Mouse (Mus musculus) CH12.LX (cell line): Measurements from ENCODE around the gene Eps8. TPM values are rescaled to one million over a fixed set of nuclear protein-coding genes. Genes with fewer than 3 reads are reported as not detected.

Source experiments
- DNase-seq: peaks from one replicate; pipeline ENCODE4 v3.0.0-alpha.2; 2013; ENCODE audit errors: extremely low read depth
- H3K27ac ChIP-seq: 2 replicates; pipeline ENCODE4 v1.5.1; 2012; ENCODE audit warnings: low read depth, mild to moderate bottlenecking, control low read depth, moderate library complexity; ENCODE audit not compliant: insufficient read depth
- H3K27me3 ChIP-seq: replicated peaks from 2 replicates; pipeline ENCODE3; 2012; ENCODE audit warnings: inconsistent platforms
- H3K36me3 ChIP-seq, 2 experiments: replicated peaks in 1 of 2; 2 replicates each; pipeline versions ENCODE3 to v1.6.1; 2012; ENCODE audit warnings: inconsistent platforms in 1 of 2, low read length in 1 of 2, mild to moderate bottlenecking in 1 of 2, mixed read lengths in 1 of 2, moderate library complexity in 1 of 2; ENCODE audit not compliant: control insufficient read depth in 1 of 2, insufficient read depth in 1 of 2
- H3K4me1 ChIP-seq, 2 experiments: 2 replicates each; pipeline ENCODE4 v1.6.1; 2012; ENCODE audit warnings: inconsistent platforms in 1 of 2, moderate library complexity in 1 of 2; ENCODE audit not compliant: insufficient read depth in 2 of 2, control insufficient read depth in 1 of 2
- H3K4me2 ChIP-seq: 2 replicates; pipeline ENCODE4 v1.6.1; 2012; ENCODE audit warnings: low read depth, mild to moderate bottlenecking, control low read depth; ENCODE audit not compliant: poor library complexity, insufficient read depth, severe bottlenecking
- H3K4me3 ChIP-seq, 3 experiments: fragments of 150-350 bp in 1 of 3; sonication (generic) in 1 of 3; replicated peaks in 1 of 3; 2 replicates each; pipeline versions ENCODE3 to v1.5.1; 2011 to 2012; ENCODE audit warnings: low read depth in 2 of 3, low read length in 2 of 3, mild to moderate bottlenecking in 2 of 3, moderate library complexity in 2 of 3, control low read depth in 1 of 3, improper control_type of control experiment in 1 of 3, inconsistent platforms in 1 of 3, mixed read lengths in 1 of 3; ENCODE audit not compliant: poor library complexity in 1 of 3
- H3K79me2 ChIP-seq: replicated peaks from 2 replicates; pipeline ENCODE4 v1.6.1; 2012; ENCODE audit warnings: mild to moderate bottlenecking, moderate library complexity; ENCODE audit not compliant: control insufficient read depth, poor library complexity, insufficient read depth, severe bottlenecking; ENCODE audit errors: extremely low read depth
- H3K9ac ChIP-seq: 2 replicates; pipeline ENCODE4 v1.6.1; 2012; ENCODE audit warnings: low read depth, mild to moderate bottlenecking, control low read depth, moderate library complexity; ENCODE audit not compliant: insufficient read depth
- H3K9me3 ChIP-seq: replicated peaks from 2 replicates; pipeline ENCODE3; 2012; ENCODE audit warnings: low read length, inconsistent platforms, mixed read lengths
- CHD1 ChIP-seq: IDR thresholded peaks from 2 replicates; pipeline ENCODE4 v1.6.1; 2012; ENCODE audit warnings: low read depth, low read length, improper control_type of control experiment, inconsistent platforms
- ETS1 ChIP-seq: conservative IDR thresholded peaks from 2 replicates; pipeline ENCODE4 v1.6.1; 2012; ENCODE audit warnings: low read depth, mild to moderate bottlenecking, inconsistent platforms, low read length, improper control_type of control experiment, moderate library complexity
- HCFC1 ChIP-seq: IDR thresholded peaks from 2 replicates; pipeline ENCODE4 v1.6.1; 2012; ENCODE audit warnings: low read depth, mild to moderate bottlenecking, inconsistent platforms, low read length, improper control_type of control experiment
- JUN ChIP-seq: IDR thresholded peaks from 2 replicates; pipeline ENCODE4 v1.6.1; 2011; ENCODE audit warnings: low read depth, mild to moderate bottlenecking, low read length, improper control_type of control experiment, moderate library complexity; ENCODE audit not compliant: insufficient read depth
- JUND ChIP-seq: conservative IDR thresholded peaks from 2 replicates; pipeline ENCODE4 v1.6.1; 2011; ENCODE audit warnings: low read depth, low read length, improper control_type of control experiment
- MAFK ChIP-seq: IDR thresholded peaks from 2 replicates; pipeline ENCODE4 v1.6.1; 2011; ENCODE audit warnings: low read length, improper control_type of control experiment; ENCODE audit not compliant: insufficient replicate concordance
- MAX ChIP-seq: IDR thresholded peaks from 2 replicates; pipeline ENCODE4 v1.6.1; 2011; ENCODE audit warnings: low read length, improper control_type of control experiment
- MXI1 ChIP-seq: IDR thresholded peaks from 2 replicates; pipeline ENCODE4 v1.6.1; 2011; ENCODE audit warnings: mild to moderate bottlenecking, low read depth, low read length, improper control_type of control experiment
- NRF1 ChIP-seq: IDR thresholded peaks from 2 replicates; pipeline ENCODE4 v1.6.1; 2014; ENCODE audit warnings: low read depth, mild to moderate bottlenecking, inconsistent platforms, low read length, improper control_type of control experiment, moderate library complexity
- RCOR1 ChIP-seq: conservative IDR thresholded peaks from 2 replicates; pipeline ENCODE4 v1.6.1; 2012; ENCODE audit warnings: low read depth, mild to moderate bottlenecking, inconsistent platforms, low read length, improper control_type of control experiment
- SMC3 ChIP-seq: IDR thresholded peaks from 2 replicates; pipeline ENCODE4 v1.6.1; 2011; ENCODE audit warnings: low read depth, low read length, improper control_type of control experiment
- TBP ChIP-seq: conservative IDR thresholded peaks from 2 replicates; pipeline ENCODE4 v1.6.1; 2011; ENCODE audit warnings: low read depth, low read length, improper control_type of control experiment
- TCF12 ChIP-seq: IDR thresholded peaks from 2 replicates; pipeline ENCODE4 v1.6.1; 2014; ENCODE audit warnings: low read depth, mild to moderate bottlenecking, inconsistent platforms, low read length, improper control_type of control experiment
- USF1 ChIP-seq: IDR thresholded peaks from 2 replicates; pipeline ENCODE4 v1.6.1; 2014; ENCODE audit warnings: low read depth, mild to moderate bottlenecking, inconsistent platforms, low read length, improper control_type of control experiment
- ZC3H11A ChIP-seq: IDR thresholded peaks from 2 replicates; pipeline ENCODE4 v1.6.1; 2012; ENCODE audit warnings: low read depth, mild to moderate bottlenecking, inconsistent platforms, low read length, improper control_type of control experiment
- ZMIZ1 ChIP-seq: IDR thresholded peaks from 2 replicates; pipeline ENCODE4 v1.6.1; 2012; ENCODE audit warnings: low read depth, mild to moderate bottlenecking, inconsistent platforms, low read length, improper control_type of control experiment
- dilution Hi-C: fragments of 300-500 bp; cut with MboI; formaldehyde crosslinking; loops from 2 replicates; pipeline ENCODE4 v1.14.3; 2020; ENCODE audit warnings: low sequenced_read_pairs; ENCODE audit not compliant: extremely low pct_unique_long_range_greater_than_20kb, extremely low pct_ligation_motif_present
- in situ Hi-C: fragments of 300-500 bp; cut with MboI; formaldehyde crosslinking; loops from 3 replicates; pipeline ENCODE4 v1.14.3; 2019; ENCODE audit warnings: low sequenced_read_pairs, low pct_ligation_motif_present, low pct_unique_long_range_greater_than_20kb, mixed read lengths
- polyA plus RNA-seq: library from polyadenylated mRNA; unstranded; fragments of >175 nt; gene quantifications from 2 replicates; pipeline ENCODE4 v1.2.1, GENCODE M21; 2012; ENCODE audit warnings: low read depth; ENCODE audit not compliant: insufficient read length
- total RNA-seq, 2 experiments: library from RNA; depleted of rRNA; stranded (reverse); fragments of 300-350 nt in 1 of 2; fragments of >200 nt in 1 of 2; gene quantifications; 2 replicates each; pipeline ENCODE4 v1.2.3; 2012 to 2014

The Eps8 gene
- total and polyA plus RNA-seq, 3 experiments = 2.2 to 7.4 (median 2.2) TPM

- no peak for DNase-seq
- peaks cover 0 to 7% of the 10 kb centered on the region in 2 experiments; a peak in 1 of 4 replicates for H3K4me1 ChIP-seq
- H3K4me2 ChIP-seq = no peak overlapping the region
- H3K79me2 ChIP-seq = no peaks in the 10 kb centered on the region
- H3K9ac ChIP-seq = no peak overlapping the region
- no peak overlapping the region for H3K27ac ChIP-seq
- no peaks in the 10 kb centered on the region for H3K9me3 ChIP-seq
- in situ Hi-C loops (no loop called here), dilution Hi-C loops (no loop called here)
- H3K4me3 ChIP-seq = no peak overlapping the region
- no peaks in the 10 kb centered on the region for H3K36me3 ChIP-seq
- no peak for TF ChIP-seq NRF1
- no peak for TF ChIP-seq ZMIZ1
- TF ChIP-seq HCFC1 = no peak
- TF ChIP-seq CHD1 = no peak
- TF ChIP-seq USF1 = no peak
- no peak for TF ChIP-seq MAFK
- no peak for TF ChIP-seq SMC3
- no peak for TF ChIP-seq TBP
- no peak for TF ChIP-seq RCOR1
- no peak for TF ChIP-seq MXI1
- no peaks in the 10 kb centered on the region for H3K27me3 ChIP-seq
Observed at GRCm38 (mm10) chr6:137638834-137639567, 15.7 kb downstream of the Eps8 start.

GRCm38 (mm10) chr6:137637443-137637842 lies 17.2 kb downstream of the Eps8 start:
- no peak for TF ChIP-seq MAX
- no peak for TF ChIP-seq ZC3H11A
- no peak for TF ChIP-seq MXI1
- no peak for TF ChIP-seq SMC3
- TF ChIP-seq ETS1 = no peak
- no peak for TF ChIP-seq JUN
- no peak for TF ChIP-seq TCF12
- TF ChIP-seq JUND = no peak
- TF ChIP-seq USF1 = no peak
- TF ChIP-seq RCOR1 = no peak
- no peaks in the 10 kb centered on the region for H3K9me3 ChIP-seq
- no peak overlapping the region for H3K4me3 ChIP-seq
- DNase-seq = no peak
- no peaks in the 10 kb centered on the region for H3K27me3 ChIP-seq
- in situ Hi-C loops = no loop called here
- no peaks in the 10 kb centered on the region for H3K36me3 ChIP-seq
- H3K27ac ChIP-seq = no peak overlapping the region
- H3K79me2 ChIP-seq = no peaks in the 10 kb centered on the region
- H3K4me1 ChIP-seq = peaks cover 0 to 7% of the 10 kb centered on the region in 2 experiments; a peak in 1 of 4 replicates
- dilution Hi-C loops = no loop called here
- H3K9ac ChIP-seq = no peak overlapping the region
- H3K4me2 ChIP-seq = no peak overlapping the region
